Mouse (Mus musculus) small intestine, adult 2 months (tissue): ENCODE measurements around the gene Mpv17l.

Experiments used
- CTCF ChIP-seq: fragments of 200-500 bp; IDR thresholded peaks from 2 replicates; pipeline ENCODE4 v1.5.1; 2012; ENCODE audit warnings: low read depth, mild to moderate bottlenecking, control low read depth, inconsistent platforms, low read length, moderate library complexity, mixed read lengths; ENCODE audit not compliant: insufficient replicate concordance, insufficient read length; ENCODE audit errors: extremely low read depth
- POLR2A ChIP-seq: fragments of 200-500 bp; IDR thresholded peaks from 2 replicates; pipeline ENCODE4 v1.6.1; 2012; ENCODE audit warnings: low read depth, mild to moderate bottlenecking, control low read depth, inconsistent platforms, low read length, moderate library complexity

DNA sequence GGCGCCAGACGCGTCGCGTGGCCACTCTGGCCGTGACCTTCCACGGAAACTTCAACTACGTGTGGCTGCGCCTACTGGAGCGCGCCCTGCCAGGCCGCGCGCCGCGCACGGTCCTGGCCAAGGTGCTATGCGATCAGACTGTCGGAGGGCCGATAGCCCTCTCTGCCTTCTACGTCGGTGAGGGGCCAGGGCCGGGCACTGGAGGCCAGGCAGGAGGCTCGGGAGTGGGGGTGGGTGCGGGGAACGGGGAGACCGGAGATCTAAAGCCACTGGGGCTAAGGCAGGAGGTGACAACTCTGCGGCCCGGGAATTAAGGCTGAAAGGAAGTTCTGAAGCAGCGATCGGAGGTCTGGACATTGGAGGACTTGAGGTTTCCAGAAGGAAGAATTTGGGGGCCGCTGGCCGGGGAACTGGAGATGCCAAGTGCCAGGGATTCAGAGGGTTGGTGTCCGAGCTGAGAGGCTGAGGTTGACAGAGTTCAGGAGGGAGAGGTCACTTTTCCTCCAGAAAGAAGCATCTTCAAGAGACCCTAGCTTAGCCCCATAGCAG is 38.0 kb downstream of the Mpv17l start:
- no peak for TF ChIP-seq POLR2A
- TF ChIP-seq CTCF = no peak
